Mouse (Mus musculus): ENCODE results near the gene 9330161L09Rik. TPM values are rescaled to one million over a fixed set of nuclear protein-coding genes. Genes with fewer than 3 reads are reported as not detected.

9330161L09Rik gene
- total and polyA plus RNA-seq, 3 experiments = 0.05 to 8.1 (median 2.1) TPM

DNA sequence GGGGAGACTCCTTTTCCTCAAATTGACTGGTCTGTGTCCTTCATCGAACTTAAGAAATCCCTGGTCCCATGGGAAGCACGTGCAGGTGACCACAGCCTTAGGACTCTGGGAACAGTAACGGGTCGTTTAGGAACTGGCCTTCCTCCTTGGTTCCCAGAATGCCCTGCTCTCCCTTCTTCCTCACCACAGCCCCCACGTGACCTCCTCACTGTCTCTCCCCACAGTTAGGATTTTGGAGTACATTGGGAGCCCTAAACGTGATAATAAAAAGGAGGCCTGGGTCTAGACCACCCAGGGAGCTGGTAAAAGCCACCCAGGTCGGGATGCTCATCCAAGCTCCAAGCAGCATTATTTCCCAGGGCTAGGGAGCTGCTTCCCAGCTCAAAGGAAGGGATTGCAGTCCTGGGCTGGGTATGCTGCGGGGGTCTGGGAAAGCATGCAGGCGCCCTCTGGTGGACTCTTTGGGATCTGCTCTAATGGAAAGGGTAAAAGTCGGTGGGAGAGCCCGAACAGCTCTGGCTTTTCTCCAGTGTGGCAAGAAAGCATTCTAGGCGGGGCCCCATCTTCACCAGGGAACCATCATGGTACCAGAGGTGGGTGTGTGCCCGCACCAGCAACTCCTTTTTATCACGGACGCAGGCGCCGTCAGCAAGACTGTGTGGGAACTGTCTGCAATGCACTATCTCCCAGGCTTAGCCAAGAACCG lies 39.8 kb downstream of the 9330161L09Rik start:
- Histone ChIP-seq H3K9me3 (replicated peaks) (no peaks in the 10 kb centered on the region), H3K27me3 (ENCODE audit: insufficient read depth, low read length) (peaks cover 68% of the 10 kb centered on the region), H3K4me1 (ENCODE audit: insufficient read depth, low read depth, low read length) (peaks cover 37% of the 10 kb centered on the region), H3K4me3 (ENCODE audit: low read depth, low read length) (no peak overlapping the region; the same call in 1 of the 2 replicates), H3K36me3 (replicated peaks) (no peaks in the 10 kb centered on the region)
- DNase-seq (ENCODE audit: low spot score) (peak; percentile 70), ATAC-seq (ENCODE audit: extremely low read depth, insufficient number of reproducible peaks, low FRiP score, poor library complexity, severe bottlenecking) (peak; percentile 48)
- TF ChIP-seq CTCF (IDR thresholded peaks at IDR 0.05; ENCODE audit: low read depth, low read length) (peak; percentile 83), GATA2 (IDR thresholded peaks at IDR 0.05; ENCODE audit: borderline replicate concordance, low read depth, low read length) (no peak), TAL1 (conservative IDR thresholded peaks at IDR 0.05; ENCODE audit: low read depth, low read length) (no peak), POLR2AphosphoS5 (IDR thresholded peaks at IDR 0.05; ENCODE audit: insufficient replicate concordance, low read depth, low read length) (no peak)

DNA sequence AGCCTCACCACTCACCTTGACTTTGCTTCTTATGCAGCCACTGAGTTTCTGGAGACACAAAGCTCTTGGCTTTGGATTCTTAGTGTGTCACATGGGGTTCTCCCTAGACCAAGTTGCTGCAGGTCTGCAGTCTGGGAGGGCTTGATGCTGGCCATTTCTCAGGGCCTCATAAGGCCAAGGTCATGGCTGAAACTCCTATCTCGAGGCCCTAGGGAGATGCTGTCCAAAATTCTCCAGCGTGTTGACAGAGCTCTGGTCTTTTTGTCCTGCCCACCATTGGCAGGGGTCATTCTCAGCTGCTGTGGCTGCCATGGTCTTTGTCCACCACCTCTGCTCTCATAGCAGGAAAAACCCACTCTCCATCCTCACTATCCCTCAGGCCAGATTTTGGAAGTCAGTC lies 40.4 kb downstream of the 9330161L09Rik start:
- Histone ChIP-seq H3K4me3 (ENCODE audit: low read depth, low read length) (no peak overlapping the region), H3K9me3 (replicated peaks) (no peaks in the 10 kb centered on the region), H3K27me3 (ENCODE audit: insufficient read depth, low read length) (peaks cover 73% of the 10 kb centered on the region), H3K36me3 (replicated peaks) (no peaks in the 10 kb centered on the region), H3K4me1 (ENCODE audit: insufficient read depth, low read depth, low read length) (peaks cover 31% of the 10 kb centered on the region)
- TF ChIP-seq GATA2 (IDR thresholded peaks at IDR 0.05; ENCODE audit: borderline replicate concordance, low read depth, low read length) (no peak), CTCF (IDR thresholded peaks at IDR 0.05; ENCODE audit: low read depth, low read length) (no peak), POLR2AphosphoS5 (IDR thresholded peaks at IDR 0.05; ENCODE audit: insufficient replicate concordance, low read depth, low read length) (no peak), GATA1 (IDR thresholded peaks at IDR 0.05; ENCODE audit: borderline replicate concordance, low read length) (no peak), TAL1 (conservative IDR thresholded peaks at IDR 0.05; ENCODE audit: low read depth, low read length) (no peak)
- ATAC-seq (ENCODE audit: extremely low read depth, insufficient number of reproducible peaks, low FRiP score, poor library complexity, severe bottlenecking) (no peak), DNase-seq (ENCODE audit: low spot score) (no peak)

GRCm38 (mm10) chr12:103362336-103362735 lies 45.3 kb downstream of the 9330161L09Rik start:
- no peaks in the 10 kb centered on the region for H3K36me3 ChIP-seq (replicated peaks)
- no peak overlapping the region for H3K4me3 ChIP-seq (ENCODE audit: low read depth, low read length)
- H3K4me1 ChIP-seq (ENCODE audit: insufficient read depth, low read depth, low read length) = no peaks in the 10 kb centered on the region
- TF ChIP-seq TAL1 (conservative IDR thresholded peaks at IDR 0.05; ENCODE audit: low read depth, low read length) (no peak), GATA2 (IDR thresholded peaks at IDR 0.05; ENCODE audit: borderline replicate concordance, low read depth, low read length) (no peak), POLR2AphosphoS5 (IDR thresholded peaks at IDR 0.05; ENCODE audit: insufficient replicate concordance, low read depth, low read length) (no peak), GATA1 (IDR thresholded peaks at IDR 0.05; ENCODE audit: borderline replicate concordance, low read length) (no peak), CTCF (IDR thresholded peaks at IDR 0.05; ENCODE audit: low read depth, low read length) (no peak)
- H3K9me3 ChIP-seq (replicated peaks) = no peaks in the 10 kb centered on the region
- DNase-seq (ENCODE audit: low spot score) (no peak), ATAC-seq (ENCODE audit: extremely low read depth, insufficient number of reproducible peaks, low FRiP score, poor library complexity, severe bottlenecking) (no peak)
- H3K27me3 ChIP-seq (ENCODE audit: insufficient read depth, low read length) = peaks cover 49% of the 10 kb centered on the region

DNA sequence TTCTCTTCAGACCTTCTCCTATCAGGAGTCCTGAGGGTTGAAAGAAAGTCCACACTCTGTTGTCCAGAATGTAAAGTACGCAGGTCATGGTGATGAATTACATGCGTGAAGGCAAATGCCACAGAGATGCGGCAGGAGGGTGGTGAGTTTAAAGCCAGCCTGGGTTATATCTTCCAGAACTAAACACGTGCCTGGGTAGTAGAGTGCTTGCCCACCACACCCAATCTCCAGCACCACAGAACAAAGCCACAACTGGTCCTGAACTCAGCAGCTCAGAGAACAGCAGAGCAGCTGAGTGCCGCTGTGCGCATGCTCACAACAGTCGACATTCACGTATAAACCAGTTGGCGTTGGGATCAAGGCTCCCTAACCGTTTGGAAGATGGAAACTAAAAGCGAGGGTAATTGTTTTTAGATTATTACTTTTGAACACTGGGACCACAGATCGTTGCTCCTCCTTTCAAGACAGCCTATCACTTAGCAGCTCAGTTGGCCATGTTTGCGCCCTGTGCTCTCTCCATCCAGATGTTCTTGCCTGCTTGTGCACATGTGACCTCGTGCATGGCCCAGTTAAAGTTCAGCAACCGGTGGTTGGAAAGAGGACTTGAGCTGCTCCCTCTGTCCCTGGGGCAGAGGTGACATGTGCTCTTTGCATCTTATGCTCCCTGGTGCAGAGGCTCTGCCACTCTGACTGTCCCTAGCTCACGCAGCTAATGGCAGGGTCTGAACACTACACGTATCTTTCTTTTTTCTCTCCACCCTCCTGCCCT lies 45.9 kb downstream of the 9330161L09Rik start:
- DNase-seq (ENCODE audit: low spot score) (no peak), ATAC-seq (ENCODE audit: extremely low read depth, insufficient number of reproducible peaks, low FRiP score, poor library complexity, severe bottlenecking) (no peak)
- H3K4me3 ChIP-seq (ENCODE audit: low read depth, low read length) = no peak overlapping the region
- no peaks in the 10 kb centered on the region for H3K4me1 ChIP-seq (ENCODE audit: insufficient read depth, low read depth, low read length)
- no peak for TF ChIP-seq GATA2 (IDR thresholded peaks at IDR 0.05; ENCODE audit: borderline replicate concordance, low read depth, low read length)
- no peak for TF ChIP-seq POLR2AphosphoS5 (IDR thresholded peaks at IDR 0.05; ENCODE audit: insufficient replicate concordance, low read depth, low read length)
- no peak for TF ChIP-seq CTCF (IDR thresholded peaks at IDR 0.05; ENCODE audit: low read depth, low read length)
- no peak for TF ChIP-seq TAL1 (conservative IDR thresholded peaks at IDR 0.05; ENCODE audit: low read depth, low read length)
- no peak for TF ChIP-seq GATA1 (IDR thresholded peaks at IDR 0.05; ENCODE audit: borderline replicate concordance, low read length)
- H3K9me3 ChIP-seq (replicated peaks) = no peaks in the 10 kb centered on the region
- peaks cover 42% of the 10 kb centered on the region for H3K27me3 ChIP-seq (ENCODE audit: insufficient read depth, low read length)
- no peaks in the 10 kb centered on the region for H3K36me3 ChIP-seq (replicated peaks)

GRCm38 (mm10) chr12:103360812-103361211 lies 46.8 kb downstream of the 9330161L09Rik start:
- DNase-seq (ENCODE audit: low spot score) (no peak), ATAC-seq (ENCODE audit: extremely low read depth, insufficient number of reproducible peaks, low FRiP score, poor library complexity, severe bottlenecking) (no peak)
- H3K4me3 ChIP-seq (ENCODE audit: low read depth, low read length) = no peak overlapping the region
- no peak for TF ChIP-seq POLR2AphosphoS5 (IDR thresholded peaks at IDR 0.05; ENCODE audit: insufficient replicate concordance, low read depth, low read length)
- no peak for TF ChIP-seq CTCF (IDR thresholded peaks at IDR 0.05; ENCODE audit: low read depth, low read length)
- TF ChIP-seq TAL1 (conservative IDR thresholded peaks at IDR 0.05; ENCODE audit: low read depth, low read length) = no peak
- no peak for TF ChIP-seq GATA2 (IDR thresholded peaks at IDR 0.05; ENCODE audit: borderline replicate concordance, low read depth, low read length)
- TF ChIP-seq GATA1 (IDR thresholded peaks at IDR 0.05; ENCODE audit: borderline replicate concordance, low read length) = no peak
- no peaks in the 10 kb centered on the region for H3K4me1 ChIP-seq (ENCODE audit: insufficient read depth, low read depth, low read length)
- no peaks in the 10 kb centered on the region for H3K36me3 ChIP-seq (replicated peaks)
- no peaks in the 10 kb centered on the region for H3K9me3 ChIP-seq (replicated peaks)
- H3K27me3 ChIP-seq (ENCODE audit: insufficient read depth, low read length) = peaks cover 33% of the 10 kb centered on the region
